Mouse (Mus musculus): ENCODE data around the gene Fam228b. TPM values are rescaled to one million over a fixed set of nuclear protein-coding genes. Genes with fewer than 3 reads are reported as not detected.
A peak's percentile ranks its signal among the peaks of the same experiment; 100 is the strongest.

Fam228b gene
- polyA plus RNA-seq, 1 experiment = not detected

DNA sequence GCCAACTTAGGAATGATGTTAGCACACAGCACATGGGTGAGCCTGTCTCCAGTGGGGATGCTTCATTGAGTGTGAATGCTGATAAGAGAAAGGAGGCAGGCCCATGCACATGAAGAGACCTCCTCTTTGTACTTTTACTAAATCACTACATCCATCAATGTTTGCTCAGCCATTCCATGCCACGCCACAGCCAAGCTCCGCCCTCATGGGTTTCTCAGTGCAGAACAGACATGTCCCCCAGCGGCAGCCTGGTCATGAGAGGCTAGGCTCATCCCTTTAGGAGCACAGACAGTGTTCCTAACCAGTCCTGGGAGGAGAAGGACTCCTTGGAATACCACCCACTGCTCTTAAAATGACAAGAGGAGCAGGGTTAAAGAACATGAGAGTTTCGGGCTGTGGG, 37.4 kb downstream of the Fam228b start:
- WGBS = 73% methylated on average over 4 of the region's 4 CpGs
- no peak overlapping the region for H3K27ac ChIP-seq (ENCODE audit: control insufficient read depth, insufficient read depth, low read depth, low read length, poor library complexity)
- H3K4me3 ChIP-seq (replicated peaks; ENCODE audit: control insufficient read depth, low read depth, low read length) = no peak overlapping the region
- TF ChIP-seq POLR2A (IDR thresholded peaks at IDR 0.05; ENCODE audit: borderline replicate concordance, control insufficient read depth, low read depth, low read length) = no peak
- no peak for TF ChIP-seq CTCF (IDR thresholded peaks at IDR 0.05; ENCODE audit: control insufficient read depth, insufficient read depth, low read length)
- no peaks in the 10 kb centered on the region for H3K4me1 ChIP-seq (ENCODE audit: control insufficient read depth, insufficient read depth, low read length)

- no peak overlapping the region for H3K27ac ChIP-seq (ENCODE audit: control insufficient read depth, insufficient read depth, low read depth, low read length, poor library complexity)
- H3K4me3 ChIP-seq (replicated peaks; ENCODE audit: control insufficient read depth, low read depth, low read length) = no peak overlapping the region
- H3K4me1 ChIP-seq (ENCODE audit: control insufficient read depth, insufficient read depth, low read length) = no peaks in the 10 kb centered on the region
- 87% methylated on average over 3 of the region's 3 CpGs for WGBS
- TF ChIP-seq CTCF (IDR thresholded peaks at IDR 0.05; ENCODE audit: control insufficient read depth, insufficient read depth, low read length) (no peak), POLR2A (IDR thresholded peaks at IDR 0.05; ENCODE audit: borderline replicate concordance, control insufficient read depth, low read depth, low read length) (no peak)
Observed at GRCm38 (mm10) chr12:4729165-4729564, 39.9 kb downstream of the Fam228b start.

DNA sequence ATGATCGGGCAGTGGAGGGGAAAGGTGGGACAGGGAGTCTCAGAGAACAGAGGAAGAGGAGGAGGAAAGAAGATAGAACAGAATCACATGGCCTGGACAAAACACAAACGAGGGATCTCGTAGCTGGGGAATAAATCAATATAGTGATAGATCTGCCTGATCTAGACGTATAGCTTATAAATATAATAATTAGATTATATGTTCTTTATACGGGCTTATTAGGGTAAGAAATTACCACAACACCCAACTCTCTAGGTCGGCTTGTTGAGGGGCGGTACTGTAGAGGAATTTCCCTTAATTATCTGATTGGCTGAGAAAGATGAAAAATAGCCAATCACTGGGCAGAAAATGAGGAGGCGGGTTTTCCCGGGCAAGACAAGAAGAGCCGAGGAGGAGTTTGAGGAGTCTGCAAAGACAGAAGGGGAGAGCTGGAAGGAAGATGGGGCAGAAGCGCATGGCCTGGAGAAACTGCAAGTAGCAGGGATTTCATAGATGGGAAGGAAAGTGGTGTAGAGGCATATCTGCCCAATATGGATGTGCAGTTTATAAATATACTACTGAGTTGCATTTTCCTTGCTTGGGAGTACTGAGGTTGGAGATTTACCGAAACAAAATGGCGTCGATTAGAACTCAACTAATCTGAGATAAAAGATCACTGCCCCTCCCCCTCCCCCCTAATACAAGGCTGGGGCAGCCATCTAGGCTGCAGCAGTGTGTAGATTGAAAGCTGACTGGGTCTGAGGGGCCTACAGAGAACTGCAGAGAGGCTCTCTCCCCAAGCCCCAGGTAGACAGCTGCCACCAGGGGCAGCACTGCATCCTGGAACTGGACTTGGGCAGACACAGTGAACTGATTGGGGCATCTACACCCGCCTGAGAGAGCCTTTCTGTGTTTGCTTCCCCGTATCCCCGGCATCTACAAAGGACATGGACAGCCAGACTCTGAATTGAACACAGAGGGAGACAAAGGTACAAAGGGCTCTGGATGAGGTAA, 49.0 kb downstream of the Fam228b start:
- H3K27ac ChIP-seq (ENCODE audit: control insufficient read depth, insufficient read depth, low read depth, low read length, poor library complexity) = no peak overlapping the region
- TF ChIP-seq POLR2A (IDR thresholded peaks at IDR 0.05; ENCODE audit: borderline replicate concordance, control insufficient read depth, low read depth, low read length) (no peak), CTCF (IDR thresholded peaks at IDR 0.05; ENCODE audit: control insufficient read depth, insufficient read depth, low read length) (peak; percentile 40; the same call in 1 of the 2 replicates)
- H3K4me3 ChIP-seq (replicated peaks; ENCODE audit: control insufficient read depth, low read depth, low read length) = no peak overlapping the region
- no peaks in the 10 kb centered on the region for H3K4me1 ChIP-seq (ENCODE audit: control insufficient read depth, insufficient read depth, low read length)
- 70% methylated on average over 17 of the region's 17 CpGs for WGBS

DNA sequence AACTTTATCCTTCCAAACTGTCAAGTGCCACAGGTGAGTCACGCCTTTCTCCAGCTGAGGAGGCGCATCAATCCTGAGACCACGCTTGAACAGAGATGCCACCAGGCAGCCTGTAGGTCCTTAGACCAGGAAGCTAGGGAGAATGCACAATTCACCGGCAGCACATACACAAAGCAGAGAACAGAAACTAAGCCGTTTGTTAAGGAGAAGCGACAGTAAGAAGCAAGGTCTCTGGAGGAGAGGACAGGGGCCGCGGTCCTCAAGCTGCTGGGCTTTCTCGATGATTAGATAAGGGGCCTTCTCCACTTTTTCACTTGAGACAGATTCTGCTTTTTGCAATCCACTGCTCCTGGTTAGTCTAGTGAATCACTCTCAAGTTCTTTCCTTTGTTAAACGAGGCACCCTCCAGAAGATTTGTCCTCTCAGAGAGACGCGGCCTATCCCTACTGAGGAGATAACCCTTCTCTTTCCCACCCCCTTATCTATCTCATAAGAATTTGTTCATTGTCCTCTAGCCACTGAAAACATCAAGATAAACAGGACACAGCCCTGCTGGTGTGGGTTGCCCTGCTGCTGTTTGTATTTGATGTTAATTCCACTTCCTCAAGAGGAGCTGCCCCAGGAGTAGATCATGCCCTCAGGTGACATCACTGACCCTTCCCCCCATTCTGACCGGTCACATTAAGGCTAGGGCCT, 49.9 kb downstream of the Fam228b start:
- 43% methylated on average over 13 of the region's 13 CpGs for WGBS
- no peak overlapping the region for H3K4me3 ChIP-seq (replicated peaks; ENCODE audit: control insufficient read depth, low read depth, low read length)
- no peak for TF ChIP-seq POLR2A (IDR thresholded peaks at IDR 0.05; ENCODE audit: borderline replicate concordance, control insufficient read depth, low read depth, low read length)
- no peak for TF ChIP-seq CTCF (IDR thresholded peaks at IDR 0.05; ENCODE audit: control insufficient read depth, insufficient read depth, low read length)
- no peaks in the 10 kb centered on the region for H3K4me1 ChIP-seq (ENCODE audit: control insufficient read depth, insufficient read depth, low read length)
- H3K27ac ChIP-seq (ENCODE audit: control insufficient read depth, insufficient read depth, low read depth, low read length, poor library complexity) = no peak overlapping the region

DNA sequence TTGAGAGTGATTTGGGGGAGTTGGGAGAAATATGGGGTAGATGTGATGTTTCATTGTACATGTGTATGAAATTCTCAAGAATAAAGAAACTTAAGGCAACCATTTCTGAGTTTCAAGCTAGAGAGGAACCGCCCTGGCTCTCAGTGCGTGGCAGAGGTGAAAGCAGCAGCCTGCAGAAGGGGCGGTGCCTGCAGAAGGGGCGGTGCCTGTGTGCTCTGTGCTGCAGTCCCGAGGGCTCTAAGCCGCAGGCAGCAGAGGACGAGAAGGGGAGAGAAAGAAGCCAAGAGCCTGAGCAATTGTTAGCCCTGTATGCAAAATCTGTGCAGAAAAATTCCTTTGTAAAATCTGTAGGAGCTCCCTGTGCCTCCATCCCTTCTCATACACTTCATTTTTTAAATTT, 51.6 kb downstream of the Fam228b start:
- TF ChIP-seq CTCF (IDR thresholded peaks at IDR 0.05; ENCODE audit: control insufficient read depth, insufficient read depth, low read length) (no peak), POLR2A (IDR thresholded peaks at IDR 0.05; ENCODE audit: borderline replicate concordance, control insufficient read depth, low read depth, low read length) (no peak)
- H3K27ac ChIP-seq (ENCODE audit: control insufficient read depth, insufficient read depth, low read depth, low read length, poor library complexity) = no peak overlapping the region
- H3K4me3 ChIP-seq (replicated peaks; ENCODE audit: control insufficient read depth, low read depth, low read length) = no peak overlapping the region
- 0% methylated on average over 7 of the region's 7 CpGs for WGBS
- no peaks in the 10 kb centered on the region for H3K4me1 ChIP-seq (ENCODE audit: control insufficient read depth, insufficient read depth, low read length)

DNA sequence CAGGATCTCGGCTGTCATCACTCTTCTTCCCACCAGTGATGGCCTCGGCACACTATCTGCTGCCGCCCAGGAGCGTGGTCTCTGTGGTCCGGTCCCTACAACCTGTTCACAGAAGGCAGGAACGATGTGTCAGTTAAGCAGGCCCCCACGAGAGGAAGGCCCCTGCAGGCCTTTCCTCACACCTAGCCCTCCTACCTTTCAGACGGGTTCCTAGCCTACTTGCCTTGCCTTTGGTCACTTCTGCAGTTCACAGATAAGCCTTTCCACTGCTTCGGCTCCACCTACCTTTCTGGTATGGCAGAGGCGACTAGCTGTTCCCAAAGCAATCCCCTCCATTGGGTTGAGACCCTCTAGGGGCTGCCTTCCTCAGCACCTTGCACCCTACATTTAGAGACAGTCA, 53.5 kb downstream of the Fam228b start:
- no peak for TF ChIP-seq CTCF (IDR thresholded peaks at IDR 0.05; ENCODE audit: control insufficient read depth, insufficient read depth, low read length)
- no peak for TF ChIP-seq POLR2A (IDR thresholded peaks at IDR 0.05; ENCODE audit: borderline replicate concordance, control insufficient read depth, low read depth, low read length)
- Histone ChIP-seq H3K4me1 (ENCODE audit: control insufficient read depth, insufficient read depth, low read length) (no peaks in the 10 kb centered on the region), H3K27ac (ENCODE audit: control insufficient read depth, insufficient read depth, low read depth, low read length, poor library complexity) (no peak overlapping the region), H3K4me3 (replicated peaks; ENCODE audit: control insufficient read depth, low read depth, low read length) (no peak overlapping the region)
- WGBS = 68% methylated on average over 10 of the region's 10 CpGs

- H3K27ac ChIP-seq (ENCODE audit: control insufficient read depth, insufficient read depth, low read depth, low read length, poor library complexity) = no peak overlapping the region
- 89% methylated on average over 4 of the region's 4 CpGs for WGBS
- TF ChIP-seq CTCF (IDR thresholded peaks at IDR 0.05; ENCODE audit: control insufficient read depth, insufficient read depth, low read length) (no peak), POLR2A (IDR thresholded peaks at IDR 0.05; ENCODE audit: borderline replicate concordance, control insufficient read depth, low read depth, low read length) (no peak)
- H3K4me1 ChIP-seq (ENCODE audit: control insufficient read depth, insufficient read depth, low read length) = no peaks in the 10 kb centered on the region
- H3K4me3 ChIP-seq (replicated peaks; ENCODE audit: control insufficient read depth, low read depth, low read length) = no peak overlapping the region
Observed at GRCm38 (mm10) chr12:4713361-4713760, 55.7 kb downstream of the Fam228b start.

GRCm38 (mm10) chr12:4709926-4710325, 59.1 kb downstream of the Fam228b start:
- TF ChIP-seq CTCF (IDR thresholded peaks at IDR 0.05; ENCODE audit: control insufficient read depth, insufficient read depth, low read length) = no peak
- TF ChIP-seq POLR2A (IDR thresholded peaks at IDR 0.05; ENCODE audit: borderline replicate concordance, control insufficient read depth, low read depth, low read length) = no peak
- Histone ChIP-seq H3K27ac (ENCODE audit: control insufficient read depth, insufficient read depth, low read depth, low read length, poor library complexity) (no peak overlapping the region), H3K4me3 (replicated peaks; ENCODE audit: control insufficient read depth, low read depth, low read length) (no peak overlapping the region), H3K4me1 (ENCODE audit: control insufficient read depth, insufficient read depth, low read length) (no peaks in the 10 kb centered on the region)
- 90% methylated on average over 7 of the region's 7 CpGs for WGBS

Data from bone marrow, adult 2 months (tissue).